Mouse (Mus musculus): ENCODE data around the gene Vwa8. TPM values are rescaled to one million over a fixed set of nuclear protein-coding genes. Genes with fewer than 3 reads are reported as not detected.
"Not testable (repeated sequence)": the region's sequence is repeated elsewhere in the genome, so short reads cannot be mapped to it uniquely, and the experiment has no call there.

Vwa8 gene
- polyA plus RNA-seq, 1 experiment from 2014 or later = 10.0 TPM

DNA sequence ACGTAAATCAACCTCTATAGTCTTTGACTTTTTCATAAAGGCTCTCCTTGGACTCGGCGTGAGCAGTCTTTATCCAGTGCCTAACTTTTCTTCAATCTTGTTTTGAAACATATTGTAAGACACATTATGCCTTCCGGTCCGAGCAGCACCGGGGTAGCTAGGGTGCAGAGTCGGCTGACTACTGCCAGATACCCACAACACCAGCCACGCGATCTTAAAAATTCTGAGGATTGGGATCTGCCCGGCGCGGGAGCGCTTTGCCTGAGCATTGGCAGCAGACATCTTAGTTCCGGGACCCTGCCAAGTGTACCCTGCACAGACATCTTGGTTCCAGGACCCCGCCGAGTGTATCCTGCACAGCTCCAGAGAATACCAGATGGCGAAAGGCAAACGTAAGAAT, 38.6 kb downstream of the Vwa8 start:
- 96% methylated on average over 16 of the region's 18 CpGs for WGBS

DNA sequence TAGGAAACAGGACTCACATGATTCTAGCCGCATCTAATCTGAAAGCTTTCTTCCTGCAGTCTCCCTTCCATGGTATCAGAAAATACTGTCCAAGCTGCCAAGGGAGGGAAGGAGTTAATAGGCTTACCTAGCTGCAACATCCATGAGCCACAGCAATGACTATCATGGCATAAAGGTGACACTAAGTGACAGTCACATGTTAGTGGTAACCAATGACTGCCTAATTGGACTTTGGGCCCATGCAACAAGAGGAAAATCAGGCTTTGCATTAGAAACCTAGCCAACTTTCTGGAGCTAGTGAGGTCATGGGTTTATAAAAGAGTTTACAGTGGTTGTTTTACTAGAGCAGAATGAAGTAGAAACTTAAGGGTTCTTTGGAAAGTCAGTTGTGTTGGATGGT, 46.6 kb downstream of the Vwa8 start:
- Histone ChIP-seq H3K4me1 (no peaks in the 10 kb centered on the region), H3K4me2 (replicated peaks) (no peak overlapping the region), H3K9ac (no peak overlapping the region), H3K36me3 (no peaks in the 10 kb centered on the region), H3K9me3 (replicated peaks) (no peaks in the 10 kb centered on the region), H3K27me3 (no peaks in the 10 kb centered on the region), H3K27ac (no peak overlapping the region), H3K4me3 (no peak overlapping the region)
- 95% methylated on average over 1 of the region's 1 CpGs for WGBS
- ATAC-seq (ENCODE audit: low FRiP score) = no peak

More for the DNA sequence above, 38.6 kb downstream of the Vwa8 start:
- H3K4me2 ChIP-seq (replicated peaks); H3K36me3 ChIP-seq; H3K27me3 ChIP-seq; ATAC-seq (ENCODE audit: low FRiP score); H3K9ac ChIP-seq; H3K9me3 ChIP-seq (replicated peaks); H3K27ac ChIP-seq; H3K4me3 ChIP-seq: not testable (repeated sequence)
- H3K4me1 ChIP-seq = peaks cover 11% of the 10 kb centered on the region; the same call in 1 of the 2 replicates

DNA sequence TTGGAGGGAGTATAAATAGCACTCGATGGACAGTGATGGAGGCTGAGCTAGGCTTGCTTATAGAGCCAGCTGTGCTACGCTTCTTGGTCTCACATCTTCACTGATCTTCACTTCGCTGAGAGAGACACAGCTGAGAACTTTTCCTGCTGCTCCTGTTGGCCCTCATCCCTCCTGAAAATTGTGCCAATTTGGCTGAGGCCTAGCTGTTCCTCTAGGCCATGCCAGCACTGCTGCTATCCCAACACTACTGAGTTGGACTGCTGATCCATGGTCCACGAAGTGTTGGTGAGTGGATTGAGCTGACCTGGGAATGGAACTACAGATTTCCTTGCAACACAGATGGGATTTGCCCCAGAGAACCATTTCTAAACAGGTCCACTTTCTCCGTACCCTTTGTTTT, 47.4 kb downstream of the Vwa8 start:
- no peak for ATAC-seq (ENCODE audit: low FRiP score)
- Histone ChIP-seq H3K4me1 (no peaks in the 10 kb centered on the region), H3K9ac (no peak overlapping the region), H3K27me3 (no peaks in the 10 kb centered on the region), H3K36me3 (no peaks in the 10 kb centered on the region), H3K4me3 (no peak overlapping the region), H3K27ac (no peak overlapping the region), H3K9me3 (replicated peaks) (no peaks in the 10 kb centered on the region), H3K4me2 (replicated peaks) (no peak overlapping the region)
- WGBS = 93% methylated on average over 5 of the region's 5 CpGs

DNA sequence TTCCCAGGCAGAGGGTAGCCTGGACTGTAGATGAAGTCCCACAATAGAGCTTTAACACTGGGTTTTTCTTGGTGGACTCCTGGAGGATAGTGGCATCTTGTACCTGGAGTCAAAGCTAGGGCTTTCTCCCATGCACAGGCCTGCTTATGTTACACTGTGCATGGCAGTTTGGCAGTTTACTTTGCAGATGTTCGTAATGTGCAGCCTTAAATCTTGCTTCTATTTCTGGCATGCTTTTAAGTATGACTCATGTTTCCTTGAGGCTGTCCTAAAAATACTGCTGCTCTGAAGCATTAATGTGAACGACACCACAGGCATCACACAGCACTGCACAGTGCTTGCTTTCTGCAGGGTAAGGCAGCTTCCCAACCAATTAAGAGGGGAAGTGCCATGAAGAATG, 51.9 kb downstream of the Vwa8 start:
- Histone ChIP-seq H3K27me3 (no peaks in the 10 kb centered on the region), H3K4me2 (replicated peaks) (no peak overlapping the region), H3K36me3 (no peaks in the 10 kb centered on the region), H3K9ac (no peak overlapping the region), H3K4me3 (no peak overlapping the region), H3K9me3 (replicated peaks) (no peaks in the 10 kb centered on the region), H3K27ac (no peak overlapping the region), H3K4me1 (no peaks in the 10 kb centered on the region)
- 69% methylated on average over 2 of the region's 2 CpGs for WGBS
- no peak for ATAC-seq (ENCODE audit: low FRiP score)

DNA sequence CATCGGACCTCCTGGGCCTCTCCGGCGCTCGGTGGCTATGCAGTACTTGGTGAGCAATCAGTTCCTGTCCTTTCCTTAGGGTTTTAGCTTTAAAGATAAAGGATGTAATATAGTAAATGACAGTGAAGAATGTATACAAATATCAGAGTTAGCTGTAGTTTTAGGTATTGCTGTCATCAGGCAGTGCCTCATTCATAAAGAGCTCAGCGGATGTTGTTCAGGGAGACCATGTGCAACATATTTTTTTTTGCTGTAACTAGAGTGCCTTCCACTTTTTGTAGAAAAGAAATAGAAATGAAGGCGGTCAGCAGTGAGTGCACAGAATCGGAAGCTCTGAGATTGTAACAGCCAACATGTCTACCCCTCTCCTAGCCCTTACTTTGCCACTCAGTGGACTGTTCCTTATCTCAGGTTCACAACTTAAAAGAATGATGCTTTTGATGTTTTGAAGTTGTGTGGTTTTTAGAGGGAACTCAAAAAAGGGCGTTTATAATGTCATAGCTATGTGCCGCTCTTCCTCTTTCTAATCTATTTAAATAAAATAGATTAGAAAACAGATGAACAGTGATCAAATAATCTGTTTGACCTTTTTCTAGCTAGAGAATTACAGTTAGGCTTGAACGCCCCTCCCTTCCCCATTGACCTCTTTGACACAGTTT, 59.5 kb downstream of the Vwa8 start:
- no peak overlapping the region for H3K4me2 ChIP-seq (replicated peaks)
- no peak overlapping the region for H3K27ac ChIP-seq
- H3K4me3 ChIP-seq = no peak overlapping the region
- no peaks in the 10 kb centered on the region for H3K36me3 ChIP-seq
- H3K9me3 ChIP-seq (replicated peaks) = no peaks in the 10 kb centered on the region
- H3K9ac ChIP-seq = no peak overlapping the region
- no peaks in the 10 kb centered on the region for H3K27me3 ChIP-seq
- ATAC-seq (ENCODE audit: low FRiP score) = no peak
- WGBS = 90% methylated on average over 10 of the region's 10 CpGs
- H3K4me1 ChIP-seq = no peaks in the 10 kb centered on the region

DNA sequence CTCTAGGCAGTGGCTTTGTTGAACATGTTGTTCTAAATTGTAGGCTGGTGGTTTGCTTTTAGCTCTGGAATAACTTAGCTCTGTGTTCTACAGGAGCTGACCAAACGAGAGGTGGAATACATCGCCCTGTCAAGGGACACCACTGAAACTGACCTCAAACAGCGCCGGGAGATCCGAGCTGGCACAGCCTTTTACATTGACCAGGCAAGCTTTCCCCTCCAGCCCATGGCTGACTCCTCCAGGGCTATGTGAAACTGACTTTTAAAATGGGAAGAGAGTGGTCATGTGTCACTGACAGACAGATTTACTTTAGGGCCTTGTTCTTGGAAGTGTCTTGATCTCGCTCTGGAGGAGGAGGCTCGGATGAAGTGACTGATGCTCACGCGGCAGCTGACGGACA, 63.2 kb downstream of the Vwa8 start:
- H3K4me1 ChIP-seq = no peaks in the 10 kb centered on the region
- no peaks in the 10 kb centered on the region for H3K36me3 ChIP-seq
- H3K9me3 ChIP-seq (replicated peaks) = no peaks in the 10 kb centered on the region
- H3K4me3 ChIP-seq = no peak overlapping the region
- no peaks in the 10 kb centered on the region for H3K27me3 ChIP-seq
- no peak overlapping the region for H3K9ac ChIP-seq
- H3K4me2 ChIP-seq (replicated peaks) = no peak overlapping the region
- 89% methylated on average over 10 of the region's 10 CpGs for WGBS
- no peak overlapping the region for H3K27ac ChIP-seq
- no peak for ATAC-seq (ENCODE audit: low FRiP score)

DNA sequence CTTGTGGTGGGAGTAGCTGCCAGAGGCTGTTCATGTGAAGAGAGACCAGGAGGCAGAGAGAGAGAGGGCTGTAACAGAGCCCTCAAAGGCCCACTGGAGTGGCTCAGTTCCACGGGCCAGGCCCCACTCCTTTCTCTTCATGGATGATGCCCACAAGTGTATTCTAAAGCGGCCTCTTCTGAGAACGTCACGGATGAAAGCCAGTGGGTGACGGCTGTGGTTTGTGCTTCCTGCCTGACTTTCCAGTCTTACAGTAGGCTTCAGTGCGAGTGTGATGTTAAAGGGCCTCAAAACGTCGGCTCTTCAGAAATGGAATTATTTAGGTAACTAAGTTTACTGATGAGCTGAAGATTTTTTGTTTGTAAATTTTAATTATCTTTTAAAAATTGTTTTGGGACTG, 65.3 kb downstream of the Vwa8 start:
- H3K9me3 ChIP-seq (replicated peaks) = no peaks in the 10 kb centered on the region
- H3K4me2 ChIP-seq (replicated peaks) = no peak overlapping the region
- no peak overlapping the region for H3K9ac ChIP-seq
- H3K27ac ChIP-seq = no peak overlapping the region
- WGBS = 81% methylated on average over 8 of the region's 8 CpGs
- H3K27me3 ChIP-seq = no peaks in the 10 kb centered on the region
- H3K4me3 ChIP-seq = no peak overlapping the region
- H3K4me1 ChIP-seq = no peaks in the 10 kb centered on the region
- no peak for ATAC-seq (ENCODE audit: low FRiP score)
- no peaks in the 10 kb centered on the region for H3K36me3 ChIP-seq

DNA sequence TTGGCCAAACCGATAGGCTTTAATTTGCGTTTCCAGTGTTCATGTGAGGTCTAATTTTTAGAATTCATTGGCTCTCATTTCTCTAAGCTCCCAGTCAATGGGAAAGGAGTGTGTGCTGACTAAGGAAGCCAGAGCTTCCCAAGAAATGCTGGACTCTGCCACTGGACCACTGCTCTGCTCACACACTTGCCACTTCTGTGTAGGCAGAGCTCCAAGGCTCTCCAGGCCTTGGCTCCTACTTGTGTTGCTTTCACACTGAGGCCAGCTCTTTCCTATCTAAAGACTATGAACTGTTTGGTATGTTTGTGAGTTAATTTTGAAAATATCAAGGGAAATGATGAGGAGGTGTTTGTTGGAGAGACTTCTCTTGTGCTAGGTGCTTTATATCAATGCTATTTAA, 67.8 kb downstream of the Vwa8 start:
- Histone ChIP-seq H3K9me3 (replicated peaks) (no peaks in the 10 kb centered on the region), H3K27ac (no peak overlapping the region), H3K4me1 (no peaks in the 10 kb centered on the region), H3K27me3 (no peaks in the 10 kb centered on the region), H3K4me3 (no peak overlapping the region), H3K9ac (no peak overlapping the region), H3K4me2 (replicated peaks) (no peak overlapping the region), H3K36me3 (no peaks in the 10 kb centered on the region)
- WGBS = 93% methylated on average over 2 of the region's 2 CpGs
- no peak for ATAC-seq (ENCODE audit: low FRiP score)

DNA sequence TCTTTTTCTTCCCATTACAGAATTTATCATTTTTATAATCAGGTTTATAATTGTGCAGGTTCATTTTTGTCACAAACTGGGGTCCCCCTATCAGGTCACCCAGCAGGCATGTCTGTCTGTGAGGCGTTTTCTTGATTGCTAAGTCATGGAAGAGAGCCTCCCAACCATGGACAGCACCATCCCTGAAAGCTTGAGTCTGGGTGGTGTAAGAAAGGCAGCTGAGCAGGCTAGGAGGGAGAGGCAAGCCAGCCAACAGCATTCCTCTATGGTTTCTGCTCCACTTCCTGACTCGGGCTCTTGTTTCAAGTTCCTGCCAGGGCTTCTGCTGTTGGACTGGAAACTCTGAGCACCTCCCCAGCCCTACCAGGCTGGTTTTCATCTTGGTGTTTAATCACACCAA, 72.4 kb downstream of the Vwa8 start:
- Histone ChIP-seq H3K9ac (no peak overlapping the region), H3K4me3 (no peak overlapping the region), H3K36me3 (no peaks in the 10 kb centered on the region), H3K4me2 (replicated peaks) (no peak overlapping the region), H3K4me1 (no peaks in the 10 kb centered on the region), H3K27me3 (no peaks in the 10 kb centered on the region), H3K27ac (no peak overlapping the region), H3K9me3 (replicated peaks) (no peaks in the 10 kb centered on the region)
- 68% methylated on average over 2 of the region's 2 CpGs for WGBS
- ATAC-seq (ENCODE audit: low FRiP score) = no peak

DNA sequence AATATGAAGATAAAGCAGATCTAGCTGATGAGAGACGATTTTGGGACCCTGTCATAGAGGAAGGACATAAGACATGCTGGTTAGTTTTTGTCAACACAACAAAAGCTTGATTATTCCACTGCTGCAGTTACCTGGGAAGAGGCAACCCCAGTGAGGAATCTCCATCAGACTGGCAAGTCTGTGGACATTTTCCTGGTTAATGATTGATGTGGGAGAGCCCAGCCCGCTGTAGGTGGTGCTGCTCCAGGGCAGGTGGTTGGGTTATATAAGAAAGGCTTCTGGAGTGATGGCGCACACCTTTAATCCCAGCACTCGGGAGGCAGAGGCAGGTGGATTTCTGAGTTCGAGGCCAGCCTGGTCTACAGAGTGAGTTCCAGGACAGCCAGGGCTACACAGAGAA, 74.8 kb downstream of the Vwa8 start:
- Histone ChIP-seq H3K27ac (no peak overlapping the region), H3K9ac (no peak overlapping the region), H3K36me3 (no peaks in the 10 kb centered on the region), H3K4me2 (replicated peaks) (no peak overlapping the region), H3K4me3 (no peak overlapping the region), H3K27me3 (no peaks in the 10 kb centered on the region), H3K9me3 (replicated peaks) (no peaks in the 10 kb centered on the region), H3K4me1 (no peaks in the 10 kb centered on the region)
- ATAC-seq (ENCODE audit: low FRiP score) = no peak
- 80% methylated on average over 5 of the region's 5 CpGs for WGBS

DNA sequence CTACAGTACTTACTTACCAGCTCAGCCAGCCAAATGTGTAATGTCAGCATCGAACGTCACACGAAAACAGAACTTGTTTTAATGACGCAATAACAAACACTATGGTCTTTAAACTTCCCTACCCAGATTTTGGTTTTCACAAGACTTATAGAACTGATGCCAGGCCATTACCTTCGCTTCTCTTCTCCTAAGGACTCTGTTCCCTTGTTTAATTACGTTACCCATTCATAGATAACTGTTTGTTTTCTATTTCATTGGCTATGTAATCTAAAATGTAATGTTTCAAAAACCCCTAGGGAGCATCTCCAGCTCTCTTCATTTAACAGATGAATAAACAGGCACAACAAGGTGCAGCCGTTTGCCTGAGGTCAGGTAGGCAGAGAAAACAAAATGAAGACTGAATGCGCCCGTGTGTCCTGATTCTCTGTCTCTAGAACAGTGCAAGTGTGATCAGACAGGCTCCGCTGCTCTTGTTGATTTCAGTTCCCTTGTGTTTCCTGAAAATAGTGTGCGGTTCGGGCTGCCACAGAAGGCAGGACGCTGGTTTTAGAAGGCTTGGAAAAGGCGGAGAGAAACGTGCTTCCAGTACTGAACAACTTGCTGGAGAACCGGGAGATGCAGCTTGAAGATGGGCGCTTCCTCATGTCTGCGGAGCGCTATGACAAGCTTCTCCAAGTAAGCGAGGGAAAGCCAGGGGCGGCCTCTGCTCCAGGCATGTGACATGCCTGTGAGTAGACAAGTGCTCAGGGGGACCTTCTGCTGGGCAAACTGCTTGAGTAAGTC, 76.1 kb downstream of the Vwa8 start:
- Histone ChIP-seq H3K9ac (no peak overlapping the region), H3K27ac (peak overlapping the region; percentile 17; the same call in 1 of the 2 replicates), H3K4me3 (no peak overlapping the region), H3K36me3 (no peaks in the 10 kb centered on the region), H3K27me3 (no peaks in the 10 kb centered on the region), H3K4me2 (replicated peaks) (no peak overlapping the region), H3K4me1 (no peaks in the 10 kb centered on the region), H3K9me3 (replicated peaks) (no peaks in the 10 kb centered on the region)
- WGBS = 82% methylated on average over 21 of the region's 21 CpGs
- no peak for ATAC-seq (ENCODE audit: low FRiP score)

DNA sequence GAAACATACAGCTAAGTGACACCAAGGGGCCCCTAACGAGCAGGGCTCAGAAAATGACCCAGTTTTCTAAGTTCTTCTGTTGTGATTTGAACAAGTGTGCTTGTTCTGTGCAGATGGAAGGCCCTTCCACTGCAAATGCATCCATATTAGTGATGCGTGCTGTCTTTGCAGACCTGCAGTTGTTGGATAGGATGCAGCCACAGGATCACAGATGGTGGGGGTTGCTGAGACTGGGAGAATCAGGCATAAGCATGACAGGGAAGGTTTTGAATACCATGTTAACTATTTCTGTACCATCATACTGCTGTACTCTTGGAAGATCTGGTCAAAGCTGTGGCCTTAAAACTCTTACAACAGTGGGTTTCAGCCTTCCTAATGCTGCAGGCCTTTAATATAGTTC, 83.2 kb downstream of the Vwa8 start:
- Histone ChIP-seq H3K27ac (no peak overlapping the region), H3K4me2 (replicated peaks) (no peak overlapping the region), H3K9me3 (replicated peaks) (no peaks in the 10 kb centered on the region), H3K4me3 (no peak overlapping the region), H3K36me3 (no peaks in the 10 kb centered on the region), H3K4me1 (no peaks in the 10 kb centered on the region), H3K9ac (no peak overlapping the region), H3K27me3 (no peaks in the 10 kb centered on the region)
- 64% methylated on average over 2 of the region's 2 CpGs for WGBS
- no peak for ATAC-seq (ENCODE audit: low FRiP score)

DNA sequence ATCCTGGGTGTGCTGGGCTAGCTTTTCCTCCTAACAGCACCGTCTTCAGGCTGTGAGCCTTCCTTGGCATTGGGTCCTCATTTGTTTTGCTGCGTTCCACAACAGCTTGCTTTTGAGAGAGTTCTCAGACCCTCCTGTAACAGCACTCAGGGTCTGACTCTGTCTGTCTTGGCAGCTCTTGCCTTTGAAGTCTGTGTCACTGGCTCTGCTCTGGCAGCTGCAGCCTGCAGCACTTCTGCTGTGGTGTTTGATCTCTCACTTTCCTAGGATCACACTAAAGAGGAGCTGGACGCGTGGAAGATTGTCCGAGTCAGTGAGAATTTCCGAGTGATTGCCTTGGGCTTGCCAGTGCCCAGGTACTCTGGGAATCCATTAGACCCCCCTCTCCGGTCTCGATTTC, 84.5 kb downstream of the Vwa8 start:
- H3K9ac ChIP-seq = no peak overlapping the region
- H3K4me2 ChIP-seq (replicated peaks) = no peak overlapping the region
- no peak overlapping the region for H3K4me3 ChIP-seq
- no peaks in the 10 kb centered on the region for H3K9me3 ChIP-seq (replicated peaks)
- no peak overlapping the region for H3K27ac ChIP-seq
- no peak for ATAC-seq (ENCODE audit: low FRiP score)
- H3K36me3 ChIP-seq = no peaks in the 10 kb centered on the region
- WGBS = 80% methylated on average over 8 of the region's 8 CpGs
- H3K27me3 ChIP-seq = no peaks in the 10 kb centered on the region
- no peaks in the 10 kb centered on the region for H3K4me1 ChIP-seq
